Mouse (Mus musculus) heart, embryonic 13.5 days (tissue): ENCODE results near the gene Catsperg1. TPM values are rescaled to one million over a fixed set of nuclear protein-coding genes. Genes with fewer than 3 reads are reported as not detected.
A peak's percentile ranks its signal among the peaks of the same experiment; 100 is the strongest.
"Not testable (repeated sequence)": the region's sequence is repeated elsewhere in the genome, so short reads cannot be mapped to it uniquely, and the experiment has no call there.

Source experiments
- ATAC-seq: fragments of 200-750 bp; cut with Nextera tagmentation; 2 replicates; pipeline ENCODE4 v1.8.0; 2017; ENCODE audit warnings: moderate TSS enrichment; ENCODE audit not compliant: insufficient number of reproducible peaks, low FRiP score, low TSS enrichment; ENCODE audit errors: extremely low read depth
- H3K27ac ChIP-seq: fragments of 300-500 bp; sonication (generic); replicated peaks from 2 replicates; pipeline ENCODE4 v1.5.1; 2015; ENCODE audit warnings: moderate library complexity, mild to moderate bottlenecking, inconsistent platforms
- H3K27me3 ChIP-seq: fragments of 300-500 bp; sonication (generic); replicated peaks from 2 replicates; pipeline ENCODE4 v1.6.1; 2015; ENCODE audit warnings: mild to moderate bottlenecking, inconsistent platforms
- H3K36me3 ChIP-seq: fragments of 300-500 bp; sonication (generic); 2 replicates; pipeline ENCODE4 v1.6.1; 2015; ENCODE audit warnings: mild to moderate bottlenecking, inconsistent platforms
- H3K4me1 ChIP-seq: fragments of 300-500 bp; sonication (generic); 2 replicates; pipeline ENCODE4 v1.6.1; 2015; ENCODE audit warnings: inconsistent platforms
- H3K4me2 ChIP-seq: fragments of 300-500 bp; sonication (generic); 2 replicates; pipeline ENCODE4 v1.6.1; 2015; ENCODE audit warnings: inconsistent platforms, mild to moderate bottlenecking, moderate library complexity
- H3K4me3 ChIP-seq: fragments of 300-500 bp; sonication (generic); 2 replicates; pipeline ENCODE4 v1.5.1; 2015; ENCODE audit warnings: moderate library complexity, mild to moderate bottlenecking, inconsistent platforms
- H3K9ac ChIP-seq: fragments of 300-500 bp; sonication (generic); 2 replicates; pipeline ENCODE4 v1.6.1; 2015; ENCODE audit warnings: inconsistent platforms, mild to moderate bottlenecking, moderate library complexity
- H3K9me3 ChIP-seq: fragments of 300-500 bp; sonication (generic); 2 replicates; pipeline ENCODE4 v1.6.1; 2016; ENCODE audit warnings: inconsistent platforms
- WGBS: fragments of 180-500 bp; shearing (Covaris S2); methylation state at CpG from one replicate; pipeline ENCODE4 v1.1.7; 2015; ENCODE audit warnings: mixed read lengths; 5-methylcytosine and 5-hydroxymethylcytosine counted together
- polyA plus RNA-seq: library from polyadenylated mRNA; unstranded; fragments of >200 nt; fragmentation: Nextera tagmentation; extraction: Ambion mirVana; gene quantifications from 2 replicates; pipeline ENCODE4 v1.2.1, GENCODE M21; 2015

Catsperg1 gene
- polyA plus RNA-seq, 1 experiment from 2014 or later = 0.41 TPM

GRCm38 (mm10) chr7:29155196-29155837, 58.5 kb downstream of the Catsperg1 start:
- peaks cover 10% of the 10 kb centered on the region for H3K4me1 ChIP-seq
- peaks cover 36% of the 10 kb centered on the region for H3K27me3 ChIP-seq
- H3K27ac ChIP-seq = peak overlapping the region; percentile 84
- 0 out of 2 replicates have a peak, but pooled peaks cover 4% of the 10 kb centered on the region for H3K9me3 ChIP-seq
- peak; percentile 77 for ATAC-seq
- H3K4me2 ChIP-seq = peak overlapping the region; percentile 97
- WGBS = 7% methylated on average over 37 of the region's 37 CpGs
- peaks cover 6% of the 10 kb centered on the region for H3K36me3 ChIP-seq
- peak overlapping the region; percentile 89 for H3K9ac ChIP-seq
- peak overlapping the region; percentile 86 for H3K4me3 ChIP-seq

- no peak overlapping the region for H3K27ac ChIP-seq
- 0 out of 2 replicates have a peak, but pooled peaks cover 4% of the 10 kb centered on the region for H3K9me3 ChIP-seq
- ATAC-seq = no peak
- 88% methylated on average over 14 of the region's 14 CpGs for WGBS
- H3K9ac ChIP-seq = no peak overlapping the region
- H3K4me1 ChIP-seq = peaks cover 10% of the 10 kb centered on the region
- no peak overlapping the region for H3K4me2 ChIP-seq
- no peak overlapping the region for H3K4me3 ChIP-seq
- H3K27me3 ChIP-seq = peaks cover 34% of the 10 kb centered on the region
- peaks cover 6% of the 10 kb centered on the region for H3K36me3 ChIP-seq
Measured at GRCm38 (mm10) chr7:29154018-29154720, 59.7 kb downstream of the Catsperg1 start.

GRCm38 (mm10) chr7:29151486-29151885, 62.3 kb downstream of the Catsperg1 start:
- H3K4me2 ChIP-seq = no peak overlapping the region
- no peak for ATAC-seq
- H3K36me3 ChIP-seq = peaks cover 6% of the 10 kb centered on the region
- WGBS = 55% methylated on average over 10 of the region's 10 CpGs
- no peak overlapping the region for H3K9ac ChIP-seq
- peaks cover 9% of the 10 kb centered on the region for H3K4me1 ChIP-seq
- 0 out of 2 replicates have a peak, but pooled peaks cover 4% of the 10 kb centered on the region for H3K9me3 ChIP-seq
- H3K27me3 ChIP-seq = peaks cover 17% of the 10 kb centered on the region
- no peak overlapping the region for H3K27ac ChIP-seq
- no peak overlapping the region for H3K4me3 ChIP-seq

GRCm38 (mm10) chr7:29148771-29149170, 65.1 kb downstream of the Catsperg1 start:
- no peaks in the 10 kb centered on the region; the same call in 1 of the 2 replicates for H3K36me3 ChIP-seq
- no peaks in the 10 kb centered on the region for H3K9me3 ChIP-seq
- peaks cover 17% of the 10 kb centered on the region for H3K27me3 ChIP-seq
- H3K9ac ChIP-seq = no peak overlapping the region
- H3K27ac ChIP-seq = no peak overlapping the region
- no peaks in the 10 kb centered on the region for H3K4me1 ChIP-seq
- WGBS = 82% methylated on average over 15 of the region's 15 CpGs
- H3K4me3 ChIP-seq = no peak overlapping the region
- ATAC-seq = no peak
- H3K4me2 ChIP-seq = no peak overlapping the region

- no peak overlapping the region for H3K4me3 ChIP-seq
- no peaks in the 10 kb centered on the region for H3K9me3 ChIP-seq
- no peaks in the 10 kb centered on the region for H3K36me3 ChIP-seq
- 77% methylated on average over 7 of the region's 7 CpGs for WGBS
- no peak for ATAC-seq
- H3K4me2 ChIP-seq = no peak overlapping the region
- H3K9ac ChIP-seq = no peak overlapping the region
- H3K27me3 ChIP-seq = peaks cover 17% of the 10 kb centered on the region
- H3K27ac ChIP-seq = no peak overlapping the region
- no peaks in the 10 kb centered on the region for H3K4me1 ChIP-seq
Measured at GRCm38 (mm10) chr7:29146625-29147367, 67.0 kb downstream of the Catsperg1 start.

GRCm38 (mm10) chr7:29144006-29144405, 69.8 kb downstream of the Catsperg1 start:
- Histone ChIP-seq H3K27ac (no peak overlapping the region), H3K27me3 (0 out of 2 replicates have a peak, but pooled peaks cover 4% of the 10 kb centered on the region), H3K9ac (no peak overlapping the region), H3K9me3 (no peaks in the 10 kb centered on the region), H3K4me1 (no peaks in the 10 kb centered on the region), H3K4me3 (no peak overlapping the region), H3K4me2 (no peak overlapping the region), H3K36me3 (no peaks in the 10 kb centered on the region)
- ATAC-seq = no peak
- 79% methylated on average over 4 of the region's 4 CpGs for WGBS

GRCm38 (mm10) chr7:29141416-29141815, 72.4 kb downstream of the Catsperg1 start:
- Histone ChIP-seq H3K4me1 (no peaks in the 10 kb centered on the region), H3K4me3 (no peak overlapping the region), H3K27me3 (peaks cover 11% of the 10 kb centered on the region), H3K36me3 (no peaks in the 10 kb centered on the region), H3K4me2 (no peak overlapping the region), H3K9ac (no peak overlapping the region), H3K27ac (no peak overlapping the region), H3K9me3 (no peaks in the 10 kb centered on the region)
- WGBS = 73% methylated on average over 8 of the region's 8 CpGs
- no peak for ATAC-seq

- H3K9ac ChIP-seq, H3K9me3 ChIP-seq, H3K36me3 ChIP-seq, H3K4me2 ChIP-seq, H3K4me1 ChIP-seq, ATAC-seq, H3K4me3 ChIP-seq, H3K27ac ChIP-seq: not testable (repeated sequence)
- peaks cover 29% of the 10 kb centered on the region for H3K27me3 ChIP-seq
- 78% methylated on average over 3 of the region's 4 CpGs for WGBS
Measured at GRCm38 (mm10) chr7:29139237-29139636, 74.6 kb downstream of the Catsperg1 start.

- WGBS = 28% methylated on average over 16 of the region's 16 CpGs
- no peak overlapping the region for H3K9ac ChIP-seq
- no peak for ATAC-seq
- no peaks in the 10 kb centered on the region for H3K9me3 ChIP-seq
- no peak overlapping the region for H3K4me3 ChIP-seq
- peaks cover 6% of the 10 kb centered on the region; the same call in 1 of the 2 replicates for H3K4me1 ChIP-seq
- no peaks in the 10 kb centered on the region for H3K36me3 ChIP-seq
- no peak overlapping the region for H3K27ac ChIP-seq
- peaks cover 35% of the 10 kb centered on the region for H3K27me3 ChIP-seq
- H3K4me2 ChIP-seq = 0 out of 2 replicates have a peak overlapping the region, but pooled peaks have one; percentile 20
Measured at GRCm38 (mm10) chr7:29137429-29137828, 76.4 kb downstream of the Catsperg1 start.

- Histone ChIP-seq H3K9me3 (no peaks in the 10 kb centered on the region), H3K4me3 (peak within 1 kb of the TSS; percentile 32), H3K27me3 (peaks cover 35% of the 10 kb centered on the region), H3K27ac (no peak within 1 kb of the TSS), H3K36me3 (no peaks in the 10 kb centered on the region), H3K4me1 (peaks cover 6% of the 10 kb centered on the region; the same call in 1 of the 2 replicates), H3K9ac (peak within 1 kb of the TSS; percentile 33; the same call in 1 of the 2 replicates), H3K4me2 (peak within 1 kb of the TSS; percentile 58)
- ATAC-seq = no peak
- 2% methylated on average over 13 of the region's 20 CpGs for WGBS
Measured at GRCm38 (mm10) chr7:29134693-29135386, 79.0 kb downstream of the Catsperg1 start, which contains the start of gene Rasgrp4. Rasgrp4 (plus strand) TSS chr7:29134851.
